Mouse (Mus musculus) intestine, embryonic 15.5 days (tissue): ENCODE measurements around the gene Clstn1. TPM values are rescaled to one million over a fixed set of nuclear protein-coding genes. Genes with fewer than 3 reads are reported as not detected.
A peak's percentile ranks its signal among the peaks of the same experiment; 100 is the strongest.

Experiments
- ATAC-seq: fragments of 200-750 bp; cut with Nextera tagmentation; 2 replicates; pipeline ENCODE4 v1.8.0; 2017; ENCODE audit warnings: moderate TSS enrichment, moderate library complexity
- H3K27ac ChIP-seq: fragments of 300-500 bp; sonication (generic); 2 replicates; pipeline ENCODE4 v1.5.1; 2015; ENCODE audit warnings: mild to moderate bottlenecking, inconsistent platforms
- H3K27me3 ChIP-seq: fragments of 300-500 bp; sonication (generic); replicated peaks from 2 replicates; pipeline ENCODE4 v1.6.1; 2015; ENCODE audit warnings: inconsistent platforms
- H3K36me3 ChIP-seq: fragments of 300-500 bp; sonication (generic); 2 replicates; pipeline ENCODE4 v1.6.1; 2015; ENCODE audit warnings: inconsistent platforms
- H3K4me1 ChIP-seq: fragments of 300-500 bp; sonication (generic); replicated peaks from 2 replicates; pipeline ENCODE4 v1.6.1; 2015; ENCODE audit warnings: inconsistent platforms
- H3K4me2 ChIP-seq: fragments of 300-500 bp; sonication (generic); replicated peaks from 2 replicates; pipeline ENCODE4 v1.6.1; 2015; ENCODE audit warnings: mild to moderate bottlenecking, inconsistent platforms
- H3K4me3 ChIP-seq: fragments of 300-500 bp; sonication (generic); replicated peaks from 2 replicates; pipeline ENCODE4 v1.5.1; 2015; ENCODE audit warnings: inconsistent platforms
- H3K9ac ChIP-seq: fragments of 300-500 bp; sonication (generic); 2 replicates; pipeline ENCODE4 v1.6.1; 2015; ENCODE audit warnings: inconsistent platforms
- H3K9me3 ChIP-seq: fragments of 300-500 bp; sonication (generic); 2 replicates; pipeline ENCODE4 v1.6.1; 2016; ENCODE audit warnings: inconsistent platforms
- WGBS: fragments of 180-500 bp; shearing (Covaris S2); methylation state at CpG from one replicate; pipeline ENCODE4 v1.1.7; 2015; 5-methylcytosine and 5-hydroxymethylcytosine counted together
- polyA plus RNA-seq: library from polyadenylated mRNA; unstranded; fragments of >200 nt; fragmentation: Nextera tagmentation; extraction: Ambion mirVana; gene quantifications from 2 replicates; pipeline ENCODE4 v1.2.1, GENCODE M21; 2015

Gene Clstn1
- polyA plus RNA-seq, 1 experiment from 2014 or later = 40.9 TPM

- Histone ChIP-seq H3K9ac (no peak overlapping the region), H3K27ac (no peak overlapping the region), H3K9me3 (no peaks in the 10 kb centered on the region), H3K27me3 (no peaks in the 10 kb centered on the region), H3K4me3 (no peak overlapping the region), H3K4me2 (no peak overlapping the region), H3K36me3 (0 out of 2 replicates have a peak, but pooled peaks cover 4% of the 10 kb centered on the region), H3K4me1 (peaks cover 44% of the 10 kb centered on the region)
- ATAC-seq = no peak
- WGBS = 72% methylated on average over 4 of the region's 4 CpGs
Measured at GRCm38 (mm10) chr4:149570498-149570863, 15.8 kb upstream of the Clstn1 start.

- Histone ChIP-seq H3K4me3 (no peak overlapping the region), H3K4me1 (peaks cover 43% of the 10 kb centered on the region), H3K9me3 (no peaks in the 10 kb centered on the region), H3K36me3 (no peaks in the 10 kb centered on the region), H3K9ac (no peak overlapping the region), H3K27me3 (no peaks in the 10 kb centered on the region), H3K27ac (no peak overlapping the region), H3K4me2 (no peak overlapping the region)
- WGBS = 44% methylated on average over 5 of the region's 5 CpGs
- ATAC-seq = peak; percentile 21
Measured at GRCm38 (mm10) chr4:149571209-149571608, 15.1 kb upstream of the Clstn1 start.

GRCm38 (mm10) chr4:149571651-149572149 is 14.6 kb upstream of the Clstn1 start:
- H3K27ac ChIP-seq = no peak overlapping the region
- H3K9ac ChIP-seq = no peak overlapping the region
- H3K4me1 ChIP-seq = peaks cover 43% of the 10 kb centered on the region
- H3K27me3 ChIP-seq = no peaks in the 10 kb centered on the region
- peak; percentile 43 for ATAC-seq
- WGBS = 52% methylated on average over 8 of the region's 8 CpGs
- H3K4me2 ChIP-seq = no peak overlapping the region
- no peaks in the 10 kb centered on the region for H3K36me3 ChIP-seq
- H3K4me3 ChIP-seq = no peak overlapping the region
- no peaks in the 10 kb centered on the region for H3K9me3 ChIP-seq

GRCm38 (mm10) chr4:149572446-149572845 is 13.8 kb upstream of the Clstn1 start:
- Histone ChIP-seq H3K4me2 (no peak overlapping the region), H3K36me3 (no peaks in the 10 kb centered on the region), H3K27me3 (no peaks in the 10 kb centered on the region), H3K9me3 (no peaks in the 10 kb centered on the region), H3K4me3 (no peak overlapping the region), H3K4me1 (peaks cover 43% of the 10 kb centered on the region), H3K27ac (no peak overlapping the region), H3K9ac (no peak overlapping the region)
- 38% methylated on average over 6 of the region's 9 CpGs for WGBS
- no peak for ATAC-seq

- Histone ChIP-seq H3K27ac (no peak overlapping the region), H3K9me3 (no peaks in the 10 kb centered on the region), H3K4me2 (no peak overlapping the region), H3K36me3 (no peaks in the 10 kb centered on the region), H3K27me3 (no peaks in the 10 kb centered on the region), H3K4me3 (no peak overlapping the region), H3K9ac (no peak overlapping the region), H3K4me1 (peaks cover 40% of the 10 kb centered on the region)
- WGBS = 58% methylated on average over 8 of the region's 8 CpGs
- no peak for ATAC-seq
Measured at GRCm38 (mm10) chr4:149572851-149573250, 13.4 kb upstream of the Clstn1 start.

GRCm38 (mm10) chr4:149574391-149574821 is 11.9 kb upstream of the Clstn1 start:
- Histone ChIP-seq H3K9ac (no peak overlapping the region), H3K4me2 (no peak overlapping the region), H3K27me3 (no peaks in the 10 kb centered on the region), H3K27ac (no peak overlapping the region), H3K4me1 (peaks cover 25% of the 10 kb centered on the region), H3K9me3 (no peaks in the 10 kb centered on the region), H3K36me3 (no peaks in the 10 kb centered on the region), H3K4me3 (no peak overlapping the region)
- 75% methylated on average over 14 of the region's 14 CpGs for WGBS
- no peak for ATAC-seq

- Histone ChIP-seq H3K4me1 (peaks cover 16% of the 10 kb centered on the region), H3K9ac (no peak overlapping the region), H3K27me3 (no peaks in the 10 kb centered on the region), H3K36me3 (no peaks in the 10 kb centered on the region), H3K9me3 (no peaks in the 10 kb centered on the region), H3K4me2 (no peak overlapping the region), H3K4me3 (no peak overlapping the region), H3K27ac (no peak overlapping the region)
- no peak for ATAC-seq
- 86% methylated on average over 9 of the region's 9 CpGs for WGBS
Measured at GRCm38 (mm10) chr4:149576061-149576460, 10.2 kb upstream of the Clstn1 start.

GRCm38 (mm10) chr4:149576993-149577548 is 9.2 kb upstream of the Clstn1 start:
- Histone ChIP-seq H3K4me2 (no peak overlapping the region), H3K9ac (no peak overlapping the region), H3K4me1 (peaks cover 7% of the 10 kb centered on the region; the same call in 1 of the 2 replicates), H3K9me3 (no peaks in the 10 kb centered on the region), H3K36me3 (no peaks in the 10 kb centered on the region), H3K4me3 (no peak overlapping the region), H3K27me3 (no peaks in the 10 kb centered on the region), H3K27ac (no peak overlapping the region)
- no peak for ATAC-seq
- WGBS = 20% methylated on average over 4 of the region's 4 CpGs

- ATAC-seq = no peak
- 63% methylated on average over 13 of the region's 13 CpGs for WGBS
Measured at GRCm38 (mm10) chr4:149578085-149578681, 8.1 kb upstream of the Clstn1 start.

GRCm38 (mm10) chr4:149578831-149579230 is 7.4 kb upstream of the Clstn1 start:
- Histone ChIP-seq H3K27ac (no peak overlapping the region), H3K9ac (no peak overlapping the region), H3K27me3 (no peaks in the 10 kb centered on the region), H3K4me2 (no peak overlapping the region), H3K4me1 (no peaks in the 10 kb centered on the region), H3K4me3 (no peak overlapping the region), H3K9me3 (no peaks in the 10 kb centered on the region), H3K36me3 (no peaks in the 10 kb centered on the region)
- no peak for ATAC-seq
- 67% methylated on average over 7 of the region's 7 CpGs for WGBS

More at GRCm38 (mm10) chr4:149578085-149578681, 8.1 kb upstream of the Clstn1 start:
- no peaks in the 10 kb centered on the region for H3K9me3 ChIP-seq
- no peak overlapping the region for H3K27ac ChIP-seq
- no peaks in the 10 kb centered on the region for H3K27me3 ChIP-seq
- H3K9ac ChIP-seq = no peak overlapping the region
- H3K4me2 ChIP-seq = no peak overlapping the region
- no peaks in the 10 kb centered on the region for H3K4me1 ChIP-seq
- no peaks in the 10 kb centered on the region for H3K36me3 ChIP-seq
- H3K4me3 ChIP-seq = no peak overlapping the region

- no peak overlapping the region for H3K4me3 ChIP-seq
- H3K27me3 ChIP-seq = peaks cover 8% of the 10 kb centered on the region; the same call in 1 of the 2 replicates
- H3K9ac ChIP-seq = no peak overlapping the region
- H3K36me3 ChIP-seq = no peaks in the 10 kb centered on the region
- H3K4me1 ChIP-seq = peaks cover 15% of the 10 kb centered on the region
- no peak for ATAC-seq
- H3K27ac ChIP-seq = no peak overlapping the region
- 80% methylated on average over 8 of the region's 8 CpGs for WGBS
- H3K4me2 ChIP-seq = no peak overlapping the region; the same call in 1 of the 2 replicates
- no peaks in the 10 kb centered on the region for H3K9me3 ChIP-seq
Measured at GRCm38 (mm10) chr4:149585236-149585635, 1.0 kb upstream of the Clstn1 start.

- under 1% methylated on average over 72 of the region's 72 CpGs for WGBS
- peak overlapping the region; percentile 32; the same call in 1 of the 2 replicates for H3K27ac ChIP-seq
Measured at GRCm38 (mm10) chr4:149586783-149587595, 721 bp downstream of the Clstn1 start.

More at GRCm38 (mm10) chr4:149586783-149587595, 721 bp downstream of the Clstn1 start:
- peak overlapping the region; percentile 94 for H3K4me2 ChIP-seq
- peak overlapping the region; percentile 90 for H3K4me3 ChIP-seq
- H3K27me3 ChIP-seq = peaks cover 8% of the 10 kb centered on the region; the same call in 1 of the 2 replicates
- H3K9me3 ChIP-seq = peaks cover 6% of the 10 kb centered on the region; the same call in 1 of the 2 replicates
- peak; percentile 60 for ATAC-seq
- peak overlapping the region; percentile 78 for H3K9ac ChIP-seq
- H3K4me1 ChIP-seq = peaks cover 17% of the 10 kb centered on the region
- H3K36me3 ChIP-seq = no peaks in the 10 kb centered on the region
